Mouse (Mus musculus) embryo, embryonic 9.5 days (tissue): ENCODE data around the gene Nudt8.
"Not testable (repeated sequence)": the region's sequence is repeated elsewhere in the genome, so short reads cannot be mapped to it uniquely, and the experiment has no call there.

Experiments
- DNase-seq: peaks from one replicate; pipeline ENCODE4 v3.0.0-alpha.2; 2017; ENCODE audit errors: extremely low spot score

Nudt8 gene

DNA sequence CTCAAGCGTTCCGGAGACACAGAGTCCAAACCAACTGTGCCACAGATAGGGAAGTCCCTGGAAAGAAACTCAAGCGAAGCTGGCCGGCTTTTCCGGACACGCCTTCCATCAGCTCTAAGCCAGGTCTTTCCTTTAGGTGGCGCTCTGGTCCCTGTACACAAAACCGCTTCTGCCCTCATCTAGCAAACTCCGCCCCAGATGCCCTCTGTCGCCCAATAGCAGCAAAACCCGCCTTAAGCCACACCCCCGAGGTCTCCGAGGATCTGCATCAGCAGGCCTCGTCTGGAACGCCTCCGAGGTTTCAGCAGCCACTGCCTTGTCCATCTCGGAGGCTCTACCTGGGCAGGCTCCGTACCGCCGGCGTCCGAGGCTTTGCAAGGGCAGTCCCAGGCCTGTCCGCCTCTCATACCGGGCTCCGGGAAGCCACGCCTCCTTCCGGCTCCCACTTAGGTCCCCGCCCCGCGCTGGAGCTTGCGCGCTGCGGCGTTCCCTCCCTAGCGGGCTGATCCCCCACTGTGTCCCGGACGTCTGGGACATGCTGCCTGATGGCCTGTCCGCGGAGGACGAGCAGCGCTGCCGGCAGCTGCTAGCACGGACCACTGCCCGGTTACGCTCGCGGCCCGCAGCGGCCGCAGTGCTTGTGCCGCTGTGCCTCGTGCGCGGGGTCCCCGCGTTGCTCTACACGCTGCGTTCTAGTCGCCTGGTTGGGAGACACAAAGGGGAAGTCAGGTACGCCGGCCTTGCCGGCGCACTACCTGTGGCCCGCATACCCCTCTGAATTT lies at the start of gene Nudt8, which contains the start of gene Gm49405:
TSS of gene Nudt8 (plus strand) at position 462 of the 782 bp plus-strand sequence.
TSS of gene Gm49405 (plus strand) at position 508 of the 782 bp plus-strand sequence.
- DNase-seq, result peak; percentile 99

DNA sequence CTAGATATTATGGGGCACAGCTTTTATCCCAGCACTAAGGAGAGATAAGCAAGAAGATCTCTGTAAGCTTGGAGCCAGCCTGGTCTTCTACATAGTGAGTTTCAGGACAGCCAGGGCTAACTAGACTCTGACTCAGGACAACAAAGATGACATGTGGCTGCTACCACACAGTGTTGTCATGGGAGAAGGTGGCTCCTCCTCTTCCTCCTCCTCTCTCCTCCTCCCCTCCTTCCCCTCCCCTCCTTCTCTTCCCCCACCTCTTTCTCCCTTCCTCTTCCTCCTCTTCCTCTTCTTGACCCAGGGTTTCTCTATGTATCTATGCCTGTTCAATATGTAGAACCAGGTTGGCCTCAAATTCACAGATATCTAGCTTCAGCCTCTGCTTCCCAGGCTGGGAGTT lies 48.9 kb upstream of the Nudt8 start:
- DNase-seq, result no peak

DNA sequence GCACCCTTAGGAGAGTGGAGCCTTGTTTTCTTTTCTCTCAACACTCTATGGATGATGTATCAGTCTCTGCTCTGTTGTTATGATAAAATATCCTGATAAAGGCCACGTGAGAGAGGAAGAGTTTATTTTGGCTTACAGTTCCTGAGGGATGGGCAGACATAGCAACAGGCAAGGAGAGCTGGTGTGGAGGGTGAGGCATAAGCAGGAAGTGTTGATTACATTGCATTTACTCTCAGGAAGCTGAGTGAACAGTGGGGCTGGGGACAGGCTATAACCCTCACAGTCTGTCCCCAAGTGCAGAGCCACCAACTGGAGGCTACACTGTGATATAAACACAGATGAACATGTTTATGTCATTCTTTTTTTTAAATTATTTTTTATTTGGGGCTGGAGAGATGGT lies 48.3 kb upstream of the Nudt8 start:
- DNase-seq, result no peak

DNA sequence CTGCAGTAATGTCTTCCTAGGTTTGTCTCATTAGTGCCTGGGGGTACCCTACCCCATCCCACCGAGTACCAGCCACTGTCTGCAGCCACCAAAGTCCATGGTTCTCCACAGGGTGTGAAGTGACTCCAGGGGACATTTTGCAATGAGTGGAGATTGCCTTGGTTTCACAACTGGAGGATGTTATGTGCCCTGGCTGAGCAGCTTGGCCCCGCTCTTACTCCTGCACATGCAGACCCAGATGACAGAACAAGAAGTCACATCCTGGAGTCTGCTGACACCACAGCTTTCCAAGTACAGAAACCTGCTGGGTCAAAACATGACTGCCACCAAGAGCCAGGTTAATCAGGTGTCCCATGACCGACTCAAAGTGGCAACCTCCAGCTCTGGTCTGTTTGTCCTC lies 45.3 kb upstream of the Nudt8 start:
- no peak for DNase-seq

DNA sequence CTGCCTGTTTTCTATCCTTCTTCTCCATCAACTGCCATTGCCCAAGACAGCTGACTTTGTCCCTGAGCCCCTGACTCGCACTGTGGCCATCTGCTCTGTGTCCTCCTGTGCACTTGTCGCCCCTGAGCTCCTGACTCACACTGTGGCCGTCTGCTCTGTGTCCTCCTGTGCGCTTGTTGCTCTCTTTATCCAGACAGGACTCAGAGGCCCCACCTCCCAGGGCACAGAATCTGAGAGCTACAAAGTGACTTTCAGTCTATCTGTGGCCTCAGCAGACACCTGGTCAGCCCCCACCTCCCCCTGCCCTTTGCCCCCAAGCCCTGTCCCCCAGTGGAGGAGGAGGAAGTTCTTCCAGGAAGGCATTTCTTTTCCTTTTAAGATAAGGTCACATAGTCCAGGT lies 44.6 kb upstream of the Nudt8 start:
- no peak for DNase-seq

DNA sequence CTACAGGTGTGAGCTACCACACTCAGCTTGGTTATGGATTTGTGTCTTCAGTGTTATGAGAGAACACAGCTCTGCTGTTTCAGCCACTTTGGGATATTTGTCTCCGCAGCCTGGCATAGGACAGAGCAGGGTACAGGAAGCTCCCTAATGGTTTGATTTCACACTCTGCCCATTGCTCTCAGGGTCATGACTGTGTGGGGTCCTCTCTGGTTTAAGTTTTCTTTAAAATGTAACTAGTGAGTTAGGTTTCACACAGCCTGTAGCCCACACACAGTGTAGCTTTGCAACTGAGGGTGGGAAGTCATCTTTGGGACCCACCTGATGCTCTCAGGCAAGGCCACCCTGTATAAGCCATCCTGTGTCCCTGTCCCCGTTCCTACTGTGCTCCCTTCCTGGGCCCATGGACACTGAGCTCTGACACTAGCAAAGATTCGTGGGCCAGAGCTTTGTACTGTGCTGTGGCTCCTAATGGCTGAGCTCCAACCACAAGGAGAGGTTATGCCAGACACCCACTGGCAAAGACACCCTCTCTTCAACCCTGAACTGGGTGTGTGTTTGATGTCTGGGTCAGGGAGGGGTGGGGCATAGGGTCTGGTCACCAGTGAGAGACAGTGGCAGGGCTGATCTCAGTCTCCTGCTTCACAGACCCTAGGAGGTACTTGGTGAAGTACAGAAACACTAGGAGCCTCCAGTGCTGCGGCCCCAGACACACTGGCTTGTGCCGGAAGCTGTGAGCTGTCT lies 42.9 kb upstream of the Nudt8 start:
- DNase-seq, result not testable (repeated sequence)

DNA sequence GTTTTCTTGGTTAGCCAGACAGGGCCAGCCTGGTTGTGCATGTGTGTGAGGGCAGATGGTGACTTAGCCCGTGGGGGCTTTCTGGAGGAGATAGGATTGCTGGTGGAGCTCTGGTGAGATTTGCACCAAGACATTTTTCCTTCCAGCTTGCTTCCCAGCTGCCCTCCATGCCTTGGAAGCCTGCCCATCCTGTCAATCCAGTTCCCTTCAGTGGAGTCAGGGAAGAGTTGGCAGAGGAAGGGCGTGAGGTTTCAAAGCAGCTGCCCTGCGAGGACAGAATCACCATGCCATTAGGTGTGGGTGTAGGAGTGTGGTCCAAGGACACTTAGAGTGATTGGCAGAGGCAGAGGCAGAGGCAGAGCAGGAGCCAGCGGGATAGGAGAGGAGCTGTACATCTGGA lies 41.9 kb upstream of the Nudt8 start, which contains the start of gene Aldh3b3:
TSS of gene Aldh3b3 (plus strand) at position 176 of the 400 bp plus-strand sequence.
- no peak for DNase-seq

DNA sequence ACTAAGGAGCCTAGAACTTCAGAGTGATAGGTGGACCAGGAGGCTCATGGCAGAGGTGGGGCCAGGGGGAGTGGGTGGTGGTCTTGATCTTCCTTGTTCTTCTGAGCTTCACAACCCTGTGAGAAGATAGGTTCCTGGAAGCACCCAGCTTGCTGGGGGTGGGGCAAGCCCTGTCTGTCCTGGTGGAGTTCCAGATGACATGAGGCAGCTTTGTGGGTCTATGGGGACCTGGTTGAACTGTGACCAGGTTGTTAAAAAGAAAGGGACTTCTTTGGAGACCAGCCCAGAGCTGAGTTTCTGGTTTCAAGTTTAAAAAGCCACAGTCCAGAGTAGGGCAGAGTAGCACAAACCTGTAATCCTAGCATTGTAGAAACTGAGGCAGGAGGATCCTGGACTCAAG lies 41.4 kb upstream of the Nudt8 start:
- DNase-seq, result no peak

DNA sequence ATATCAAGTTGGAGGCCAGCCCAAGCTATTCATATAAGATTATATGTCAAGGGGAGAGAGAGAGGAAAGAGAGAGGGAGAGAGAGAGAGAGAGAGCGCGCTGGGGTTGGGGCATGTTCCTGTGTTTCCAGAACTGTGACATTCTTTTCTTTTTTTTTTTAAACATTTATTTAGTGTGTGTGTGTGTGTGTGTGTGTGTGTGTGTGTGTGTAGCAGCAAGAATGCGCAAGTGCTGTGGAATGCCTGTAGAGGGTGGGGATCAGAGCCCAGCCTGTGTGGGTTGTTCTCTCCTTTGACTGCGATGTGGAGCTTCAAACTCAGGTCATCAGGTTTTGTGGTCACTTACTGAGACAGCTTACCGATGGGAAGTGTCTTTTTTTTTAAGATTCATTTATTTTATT lies 40.2 kb upstream of the Nudt8 start:
- no peak for DNase-seq

DNA sequence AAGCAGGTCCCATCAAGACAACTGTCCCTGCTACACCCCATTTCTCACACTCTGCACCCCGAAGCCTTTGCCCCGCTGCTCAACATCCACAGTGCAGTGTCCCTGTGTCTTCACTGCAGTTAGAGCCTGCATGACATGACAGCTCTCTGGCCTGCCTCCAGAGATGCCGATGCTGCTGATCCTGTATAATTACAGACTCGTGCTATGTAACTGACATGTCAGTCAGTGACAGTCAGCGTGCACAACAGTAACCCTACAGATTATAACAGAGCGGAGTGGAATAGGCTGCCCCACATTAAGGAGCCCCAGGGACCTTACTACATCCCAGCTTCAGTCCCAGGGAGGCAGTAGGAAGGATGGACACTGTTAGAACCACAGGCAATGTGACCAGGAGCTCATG lies 38.6 kb upstream of the Nudt8 start:
- DNase-seq, result not testable (repeated sequence)

DNA sequence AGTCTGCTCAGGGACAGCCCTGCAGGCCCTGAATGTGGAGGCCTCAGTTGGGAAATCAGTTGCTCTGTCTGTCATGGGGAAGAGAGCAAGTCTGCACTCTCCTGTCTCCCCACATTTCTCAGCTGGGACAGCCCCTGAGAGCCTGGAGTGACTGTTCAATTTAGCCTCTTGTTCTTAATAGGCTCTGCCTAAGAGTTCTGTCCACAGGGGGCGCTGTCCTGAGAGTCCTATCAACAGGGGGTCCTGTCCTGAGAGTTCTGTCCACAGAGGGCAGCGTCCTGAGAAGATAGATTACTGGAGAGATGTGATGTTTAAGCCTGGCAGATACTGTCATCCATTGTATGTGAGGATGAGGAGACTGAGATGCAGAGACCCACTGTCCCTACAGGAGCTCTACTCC lies 37.9 kb upstream of the Nudt8 start:
- DNase-seq, result no peak

DNA sequence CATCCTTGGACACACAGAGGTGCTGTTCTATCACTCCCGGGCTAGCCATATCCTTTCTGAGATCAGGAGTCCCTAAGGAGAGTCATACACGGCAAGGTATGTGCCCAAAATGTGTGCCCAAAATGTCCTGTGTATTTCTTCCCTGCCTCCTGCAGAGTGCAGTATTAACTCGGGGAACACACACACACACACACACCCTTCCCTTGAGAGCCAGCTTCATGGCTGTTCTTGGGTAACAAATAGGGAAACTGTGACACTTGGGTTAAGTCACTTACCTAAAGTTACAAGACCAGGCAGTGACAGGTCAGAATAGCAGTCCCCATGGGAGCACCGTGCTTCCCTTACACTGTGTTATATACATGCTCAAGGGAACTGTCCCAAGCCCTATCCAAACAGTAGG lies 36.4 kb upstream of the Nudt8 start:
- DNase-seq, result no peak

DNA sequence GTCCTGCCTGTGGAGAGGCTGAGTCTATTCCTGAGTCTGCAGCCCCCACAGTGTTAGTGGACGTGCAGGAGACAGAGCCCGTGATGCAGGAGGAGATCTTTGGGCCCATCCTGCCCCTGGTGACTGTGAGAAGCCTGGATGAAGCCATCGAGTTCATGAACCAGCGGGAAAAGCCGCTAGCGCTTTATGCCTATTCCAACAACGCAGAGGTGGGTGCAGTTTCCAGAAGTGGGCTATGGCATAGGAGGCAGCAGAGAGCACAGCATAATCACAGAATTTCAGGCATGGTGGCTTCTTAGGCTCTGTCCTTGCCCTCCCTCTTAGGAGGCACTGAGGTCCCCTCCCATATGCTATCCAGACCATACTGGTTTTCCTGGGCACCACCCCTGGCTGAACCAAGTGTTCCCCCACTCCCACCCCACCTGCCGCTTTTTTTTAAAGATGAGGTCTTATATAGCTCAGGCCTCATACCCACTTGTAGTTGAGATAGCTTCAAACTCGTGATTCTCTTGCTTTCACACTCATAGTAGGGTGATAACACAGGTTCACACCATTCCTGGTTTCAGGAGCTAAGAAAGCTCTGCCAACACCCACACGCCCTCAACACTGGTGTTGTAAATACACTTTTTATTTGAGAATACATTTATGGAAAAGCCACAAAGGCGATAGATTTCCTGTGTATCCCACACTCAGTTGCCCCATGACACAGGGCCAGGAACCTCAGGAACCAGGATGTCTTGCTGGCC lies 33.9 kb upstream of the Nudt8 start:
- DNase-seq, result no peak

DNA sequence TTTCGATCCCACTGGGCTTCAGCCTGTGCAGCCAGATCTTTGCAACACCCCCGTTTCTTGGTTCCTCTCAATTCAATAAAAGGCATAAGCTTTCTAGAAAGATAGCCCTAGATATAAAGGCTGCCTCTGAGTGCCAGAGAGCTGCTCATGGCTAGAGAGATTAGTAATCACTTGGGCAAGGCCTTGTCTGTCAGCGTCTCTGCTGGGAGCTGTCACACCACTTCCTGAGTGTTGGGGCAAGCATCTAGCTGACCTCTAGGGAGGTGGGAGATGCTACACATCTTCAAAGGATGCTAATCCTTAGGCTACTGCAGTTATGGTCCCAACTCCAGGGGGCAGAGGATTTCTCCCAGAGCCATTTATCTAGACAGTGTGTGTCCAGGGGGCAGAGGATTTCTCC lies 33.1 kb upstream of the Nudt8 start:
- DNase-seq, result no peak

DNA sequence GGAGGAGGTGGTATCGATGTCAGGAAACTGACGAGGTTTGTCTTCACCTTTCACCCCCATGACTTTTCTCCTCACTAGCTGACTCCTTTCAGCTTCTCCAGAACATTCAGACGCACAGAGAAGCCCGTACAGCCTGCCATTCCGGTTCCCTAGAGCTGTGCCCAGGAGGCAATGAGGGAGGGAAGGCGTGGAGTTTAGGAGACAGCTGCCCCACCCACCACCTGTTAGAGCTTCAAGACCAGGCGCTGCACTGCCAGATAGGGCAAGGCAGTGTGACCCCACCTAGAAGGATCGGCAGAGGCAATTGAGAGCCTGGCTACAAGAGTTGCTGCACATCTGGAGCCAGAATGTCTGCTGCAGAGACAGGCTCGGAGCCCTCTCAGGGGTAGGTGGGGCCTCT lies 28.2 kb upstream of the Nudt8 start, which contains the start of gene Aldh3b2:
TSS of gene Aldh3b2 (plus strand) at position 100 of the 400 bp plus-strand sequence.
- no peak for DNase-seq

DNA sequence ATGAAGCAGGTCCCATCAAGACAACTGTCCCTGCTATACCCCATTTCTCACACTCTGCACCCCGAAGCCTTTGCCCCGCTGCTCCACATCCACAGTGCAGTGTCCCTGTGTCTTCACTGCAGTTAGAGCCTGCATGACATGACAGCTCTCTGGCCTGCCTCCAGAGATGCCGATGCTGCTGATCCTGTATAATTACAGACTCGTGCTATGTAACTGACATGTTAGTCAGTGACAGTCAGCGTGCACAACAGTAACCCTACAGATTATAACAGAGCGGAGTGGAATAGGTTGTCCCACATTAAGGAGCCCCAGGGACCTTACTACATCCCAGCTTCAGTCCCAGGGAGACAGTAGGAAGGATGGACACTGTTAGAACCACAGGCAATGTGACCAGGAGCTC lies 25.8 kb upstream of the Nudt8 start:
- DNase-seq, result not testable (repeated sequence)

DNA sequence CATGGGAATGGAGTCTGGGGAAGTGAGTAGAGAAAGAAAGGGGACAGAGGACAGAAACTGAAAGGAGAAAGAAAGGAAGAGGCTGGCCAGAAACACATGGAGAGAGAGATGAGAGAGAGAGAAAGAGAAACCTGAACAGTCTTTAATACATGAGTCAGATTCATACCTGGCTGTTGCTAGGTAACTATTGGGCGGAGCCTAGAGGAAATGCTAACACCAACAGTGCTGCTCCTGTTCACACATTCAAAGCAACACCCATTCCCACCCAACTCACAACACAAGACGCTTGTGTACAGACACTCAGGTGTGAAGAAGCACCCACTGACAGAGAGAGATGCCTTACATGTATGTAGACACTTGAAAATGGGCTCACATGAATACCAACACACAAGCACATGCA lies 24.5 kb upstream of the Nudt8 start:
- DNase-seq, result no peak

DNA sequence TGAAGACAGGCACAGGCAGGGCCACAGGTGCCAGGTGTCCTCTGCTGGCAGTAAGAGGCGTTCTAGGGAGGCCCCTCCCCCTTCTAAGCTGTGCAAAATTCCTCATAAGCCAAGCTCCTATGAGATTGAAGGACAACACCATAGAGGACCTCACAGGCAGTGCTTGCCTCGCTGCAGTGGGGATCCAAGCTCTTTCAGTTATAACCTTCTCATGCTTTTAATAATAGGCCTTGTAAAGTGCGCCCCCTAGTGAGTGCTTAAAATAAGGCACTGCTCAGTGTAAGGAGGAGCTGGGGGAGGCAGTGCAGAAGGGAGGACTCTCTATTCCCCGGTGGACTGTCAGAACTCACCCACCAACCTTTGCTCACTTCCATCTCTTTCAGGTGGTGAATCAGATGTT lies 20.1 kb upstream of the Nudt8 start:
- peak; percentile 83 for DNase-seq

DNA sequence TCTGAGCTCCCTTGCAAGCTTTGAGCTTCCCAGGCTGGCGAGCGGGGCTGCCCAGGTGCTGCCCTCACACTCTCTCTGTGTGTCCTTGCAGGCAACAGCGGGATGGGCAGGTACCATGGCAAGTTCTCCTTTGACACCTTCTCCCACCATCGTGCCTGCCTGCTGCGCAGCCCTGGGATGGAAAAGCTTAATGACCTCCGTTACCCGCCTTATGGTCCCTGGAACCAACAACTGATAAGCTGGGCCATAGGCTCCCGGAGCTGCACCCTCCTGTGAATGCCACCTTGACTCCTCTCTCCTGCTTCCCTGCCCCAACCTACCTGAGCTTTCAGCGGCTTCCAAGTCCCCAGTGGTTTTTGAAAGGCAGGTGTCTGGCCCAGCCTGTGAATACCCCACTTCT lies 19.5 kb upstream of the Nudt8 start:
- DNase-seq, result no peak

DNA sequence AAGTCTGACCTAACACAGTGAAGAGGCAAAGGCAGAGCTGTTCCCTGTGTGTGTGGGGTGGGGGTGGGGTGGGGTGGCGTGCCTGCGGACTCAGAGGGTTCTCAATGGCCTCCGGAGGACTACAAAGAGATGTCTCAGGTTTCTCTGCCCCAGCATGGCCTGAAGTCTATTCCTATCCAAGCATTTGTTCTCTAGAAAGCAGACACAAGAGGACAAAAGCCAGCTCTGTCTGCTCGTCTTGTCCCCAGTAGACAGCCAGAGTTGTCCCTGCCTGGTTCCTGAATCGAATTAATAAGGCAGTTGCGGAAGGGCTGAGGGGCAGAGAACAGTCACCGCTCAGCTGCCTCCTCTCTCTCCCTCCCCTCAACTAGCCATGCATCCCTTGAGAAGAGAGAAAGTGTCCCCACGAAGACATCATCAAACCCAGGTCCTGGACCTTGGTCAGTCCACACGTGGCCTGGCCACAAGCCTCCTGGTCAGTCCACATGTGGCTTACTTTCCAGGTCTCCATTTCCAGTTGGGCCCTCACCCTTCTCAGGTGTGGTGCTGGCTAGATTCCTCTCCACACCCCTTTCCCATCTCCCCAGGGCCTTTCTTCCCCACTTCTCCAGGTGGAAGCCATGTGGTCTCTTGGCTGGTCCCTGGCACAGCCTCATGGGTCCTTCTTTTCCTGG lies 16.7 kb upstream of the Nudt8 start:
- DNase-seq, result no peak

DNA sequence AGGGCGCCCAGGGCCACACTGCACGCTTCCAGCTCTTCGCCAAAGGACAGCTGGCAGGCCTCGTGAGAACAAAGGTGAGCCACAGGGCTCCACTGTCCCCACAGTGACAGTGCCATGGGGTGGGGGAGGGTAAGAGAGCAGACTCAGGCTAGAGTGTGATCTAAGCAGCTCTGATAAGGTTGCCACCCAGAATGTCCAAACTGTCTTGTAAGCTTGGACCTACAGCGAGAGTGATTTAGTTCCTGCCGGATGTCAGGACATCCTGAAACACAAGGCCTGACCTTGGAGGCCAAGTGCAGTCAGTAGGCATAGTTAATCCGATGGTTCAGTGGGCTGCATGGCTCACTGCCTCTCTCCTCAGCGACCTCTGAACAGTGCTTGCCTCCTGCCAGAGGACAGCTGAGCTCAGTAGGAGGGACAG lies 15.1 kb upstream of the Nudt8 start:
- peak; percentile 45 for DNase-seq

DNA sequence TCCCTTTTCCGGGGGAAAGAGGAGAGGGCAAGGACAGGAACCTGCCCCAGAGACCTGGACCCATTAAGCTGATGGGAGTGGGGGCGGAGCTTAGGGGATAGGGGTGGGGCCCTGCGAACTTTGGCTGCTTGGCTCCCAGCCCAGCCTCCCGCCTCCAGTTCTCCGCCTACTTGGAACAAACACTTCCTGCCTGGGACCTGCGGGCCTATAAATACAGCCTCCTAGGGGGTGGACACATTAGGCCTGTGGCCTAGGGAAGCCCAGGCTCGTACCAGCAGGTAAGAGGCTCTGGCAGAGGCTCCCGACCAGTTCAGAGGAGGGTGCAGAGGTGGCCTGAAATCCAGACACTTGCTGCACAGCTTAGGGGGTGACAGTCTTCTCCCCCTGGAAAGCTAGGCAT lies 14.0 kb upstream of the Nudt8 start, which contains the start of gene Acy3:
TSS of gene Acy3 (plus strand) at position 237 of the 400 bp plus-strand sequence.
- DNase-seq, result peak; percentile 56
